Mouse (Mus musculus): ENCODE measurements around the gene Gatd1.

- TF ChIP-seq CTCF (IDR thresholded peaks at IDR 0.05; ENCODE audit: control insufficient read depth, insufficient read depth, low read length) (no peak), POLR2A (IDR thresholded peaks at IDR 0.05; ENCODE audit: borderline replicate concordance, control insufficient read depth, low read depth, low read length) (no peak)
These were observed 39.7 kb upstream of the Gatd1 start for GRCm38 (mm10) chr7:141453636-141454035.

Data from bone marrow, adult 2 months (tissue).